Mouse (Mus musculus) olfactory bulb, adult 2 months (tissue): Measurements from ENCODE around the gene Grip1. TPM values are rescaled to one million over a fixed set of nuclear protein-coding genes. Genes with fewer than 3 reads are reported as not detected.

ENCODE experiments used
- H3K27ac ChIP-seq: fragments of 200-500 bp; 2 replicates; pipeline ENCODE4 v1.5.1; 2012; ENCODE audit warnings: low read depth, low read length; ENCODE audit not compliant: insufficient read depth
- H3K4me1 ChIP-seq: fragments of 200-500 bp; 2 replicates; pipeline ENCODE4 v1.6.1; 2012; ENCODE audit warnings: low read length; ENCODE audit not compliant: control insufficient read depth, insufficient read depth
- H3K4me3 ChIP-seq: fragments of 200-500 bp; 2 replicates; pipeline ENCODE4 v1.5.1; 2012; ENCODE audit warnings: mild to moderate bottlenecking, low read depth, low read length, moderate library complexity; ENCODE audit not compliant: insufficient read depth
- CTCF ChIP-seq: fragments of 200-500 bp; IDR thresholded peaks from 2 replicates; pipeline ENCODE4 v1.5.1; 2012; ENCODE audit warnings: low read depth, mild to moderate bottlenecking, low read length, moderate library complexity; ENCODE audit not compliant: insufficient read depth
- POLR2A ChIP-seq: fragments of 200-500 bp; IDR thresholded peaks from 2 replicates; pipeline ENCODE4 v1.6.1; 2012; ENCODE audit warnings: mild to moderate bottlenecking, low read depth, low read length, moderate library complexity; ENCODE audit not compliant: insufficient read depth
- WGBS: fragments of 180-500 bp; shearing (Covaris S2); methylation state at CpG from one replicate; pipeline ENCODE4 v1.1.7; 2018; 5-methylcytosine and 5-hydroxymethylcytosine counted together
- polyA plus RNA-seq: library from polyadenylated mRNA; stranded (reverse); fragments of >200 nt; gene quantifications from 2 replicates; pipeline ENCODE4 v1.2.4, GENCODE M21; 2012; ENCODE audit warnings: low replicate concordance; ENCODE audit not compliant: missing spikeins, insufficient read depth, insufficient read length

Grip1 gene
- polyA plus RNA-seq, 1 experiment: not detected

- TF ChIP-seq CTCF: no peak
- H3K4me3 ChIP-seq: no peak overlapping the region
- WGBS: 62% methylated on average over 6 of the region's 6 CpGs
- no peak overlapping the region for H3K27ac ChIP-seq
- H3K4me1 ChIP-seq: peaks cover 6% of the 10 kb centered on the region
Measured at GRCm38 (mm10) chr10:120030901-120031300, 577.3 kb downstream of the Grip1 start.

GRCm38 (mm10) chr10:120031316-120031715 lies 577.7 kb downstream of the Grip1 start:
- Histone ChIP-seq H3K4me3 (no peak overlapping the region), H3K4me1 (peaks cover 6% of the 10 kb centered on the region), H3K27ac (no peak overlapping the region)
- no peak for TF ChIP-seq POLR2A
- TF ChIP-seq CTCF: no peak
- WGBS: 69% methylated on average over 8 of the region's 8 CpGs

GRCm38 (mm10) chr10:120033866-120034265 lies 580.2 kb downstream of the Grip1 start:
- TF ChIP-seq CTCF (no peak), POLR2A (no peak)
- H3K4me3 ChIP-seq: no peak overlapping the region
- peaks cover 3% of the 10 kb centered on the region for H3K4me1 ChIP-seq
- no peak overlapping the region for H3K27ac ChIP-seq
- WGBS: 34% methylated on average over 9 of the region's 9 CpGs

- Histone ChIP-seq H3K27ac (no peak overlapping the region), H3K4me3 (no peak overlapping the region), H3K4me1 (peaks cover 3% of the 10 kb centered on the region)
- WGBS: 53% methylated on average over 15 of the region's 15 CpGs
- no peak for TF ChIP-seq POLR2A
- no peak for TF ChIP-seq CTCF
Measured at GRCm38 (mm10) chr10:120035211-120035733, 581.6 kb downstream of the Grip1 start.

- peaks cover 3% of the 10 kb centered on the region for H3K4me1 ChIP-seq
- H3K27ac ChIP-seq: no peak overlapping the region
- WGBS: 67% methylated on average over 6 of the region's 6 CpGs
- no peak overlapping the region for H3K4me3 ChIP-seq
- TF ChIP-seq POLR2A: no peak
- TF ChIP-seq CTCF: no peak
Measured at GRCm38 (mm10) chr10:120035824-120036223, 582.2 kb downstream of the Grip1 start.

GRCm38 (mm10) chr10:120038194-120038593 lies 584.6 kb downstream of the Grip1 start:
- no peak for TF ChIP-seq CTCF
- no peak for TF ChIP-seq POLR2A
- WGBS: 78% methylated on average over 5 of the region's 5 CpGs
- Histone ChIP-seq H3K4me3 (no peak overlapping the region), H3K27ac (no peak overlapping the region), H3K4me1 (peaks cover 3% of the 10 kb centered on the region)

GRCm38 (mm10) chr10:120044237-120044636 lies 590.6 kb downstream of the Grip1 start:
- 57% methylated on average over 6 of the region's 6 CpGs for WGBS
- H3K4me3 ChIP-seq: no peak overlapping the region
- no peaks in the 10 kb centered on the region for H3K4me1 ChIP-seq
- TF ChIP-seq POLR2A (no peak), CTCF (no peak)
- no peak overlapping the region for H3K27ac ChIP-seq

GRCm38 (mm10) chr10:120044714-120045234 lies 591.1 kb downstream of the Grip1 start:
- H3K4me1 ChIP-seq: no peaks in the 10 kb centered on the region
- no peak overlapping the region for H3K27ac ChIP-seq
- no peak overlapping the region for H3K4me3 ChIP-seq
- WGBS: 73% methylated on average over 2 of the region's 2 CpGs
- TF ChIP-seq CTCF: no peak

- 68% methylated on average over 10 of the region's 10 CpGs for WGBS
- Histone ChIP-seq H3K27ac (no peak overlapping the region), H3K4me3 (no peak overlapping the region), H3K4me1 (peaks cover 6% of the 10 kb centered on the region; the same call in 1 of the 2 replicates)
- TF ChIP-seq POLR2A (no peak), CTCF (no peak)
Measured at GRCm38 (mm10) chr10:120060579-120061237, 607.1 kb downstream of the Grip1 start.
